Mouse (Mus musculus) midbrain, postnatal 0 days (tissue): ENCODE data around the gene Htra3. TPM values are rescaled to one million over a fixed set of nuclear protein-coding genes. Genes with fewer than 3 reads are reported as not detected.

Experiments
- ATAC-seq: fragments of 200-750 bp; cut with Nextera tagmentation; 2 replicates; pipeline ENCODE4 v1.8.0; 2017; ENCODE audit warnings: moderate number of reproducible peaks, mild to moderate bottlenecking, moderate TSS enrichment, moderate library complexity; ENCODE audit not compliant: low FRiP score
- DNase-seq: peaks from one replicate; pipeline ENCODE4 v3.0.0-alpha.2; 2015; ENCODE audit warnings: low spot score
- H3K27ac ChIP-seq: fragments of 300-500 bp; sonication (generic); 2 replicates; pipeline ENCODE4 v1.5.1; 2014; ENCODE audit warnings: low read depth, mild to moderate bottlenecking, low read length, mixed read lengths
- H3K27me3 ChIP-seq: fragments of 300-500 bp; sonication (generic); 2 replicates; pipeline ENCODE4 v1.6.1; 2014; ENCODE audit warnings: low read length, control low read depth, mixed read lengths; ENCODE audit not compliant: insufficient read depth
- H3K36me3 ChIP-seq: fragments of 300-500 bp; sonication (generic); 2 replicates; pipeline ENCODE4 v1.6.1; 2014; ENCODE audit warnings: low read length, control low read depth, mixed read lengths; ENCODE audit not compliant: insufficient read depth
- H3K4me1 ChIP-seq: fragments of 300-500 bp; sonication (generic); 2 replicates; pipeline ENCODE4 v1.6.1; 2014; ENCODE audit warnings: mild to moderate bottlenecking, control low read depth, antibody characterized with exemption, low read length, mixed read lengths; ENCODE audit not compliant: insufficient read depth
- H3K4me2 ChIP-seq: fragments of 300-500 bp; sonication (generic); 2 replicates; pipeline ENCODE4 v1.6.1; 2014; ENCODE audit warnings: low read depth, mild to moderate bottlenecking, low read length, mixed read lengths; ENCODE audit not compliant: poor library complexity, severe bottlenecking
- H3K4me3 ChIP-seq: fragments of 300-500 bp; sonication (generic); 2 replicates; pipeline ENCODE4 v1.5.1; 2014; ENCODE audit warnings: low read depth, mild to moderate bottlenecking, low read length, moderate library complexity
- H3K9ac ChIP-seq: fragments of 300-500 bp; sonication (generic); replicated peaks from 2 replicates; pipeline ENCODE4 v1.6.1; 2014; ENCODE audit warnings: mild to moderate bottlenecking, low read length, moderate library complexity, mixed read lengths; ENCODE audit not compliant: poor library complexity, severe bottlenecking
- H3K9me3 ChIP-seq: fragments of 300-500 bp; sonication (generic); 2 replicates; pipeline ENCODE4 v1.6.1; 2016; ENCODE audit warnings: low read length, control low read depth
- CTCF ChIP-seq: IDR thresholded peaks from 2 replicates; pipeline ENCODE4 v1.5.1; 2016; ENCODE audit warnings: antibody characterized with exemption, mild to moderate bottlenecking
- WGBS: fragments of 180-500 bp; shearing (Covaris S2); extraction: QIAGEN DNeasy Blood & Tissue Kit; methylation state at CpG from one replicate; pipeline ENCODE4 v1.1.7; 2014; 5-methylcytosine and 5-hydroxymethylcytosine counted together
- polyA plus RNA-seq: library from polyadenylated mRNA; unstranded; fragments of >200 nt; fragmentation: Nextera tagmentation; extraction: Ambion mirVana; gene quantifications from 2 replicates; pipeline ENCODE4 v1.2.1, GENCODE M21; 2015
- total RNA-seq: library from RNA; depleted of rRNA; stranded (reverse); fragments of >200 nt; gene quantifications from 2 replicates; pipeline ENCODE4 v1.2.3, GENCODE M21; 2014

Gene Htra3
- total and polyA plus RNA-seq, 2 experiments from 2014 or later, result 19.9 to 20.9 TPM

DNA sequence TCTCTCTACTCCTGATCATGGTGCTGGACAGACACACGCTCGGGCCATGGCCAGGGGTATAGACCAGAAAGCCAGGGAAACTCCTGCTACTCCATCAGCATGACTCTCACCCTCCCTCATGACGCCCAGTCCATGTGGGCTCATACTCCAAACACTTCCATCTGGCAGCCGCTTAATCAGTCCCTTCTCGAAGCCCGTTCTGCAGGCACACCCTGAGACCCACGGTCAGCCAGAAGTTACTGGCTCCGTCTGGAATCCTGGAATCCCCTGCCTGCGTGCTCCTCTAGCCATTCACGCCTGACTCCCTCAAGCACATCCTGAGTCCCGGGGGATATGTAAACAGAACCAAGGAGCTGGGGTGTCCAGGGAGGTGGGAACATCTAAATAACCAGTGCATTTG lies 11.7 kb upstream of the Htra3 start:
- no peaks in the 10 kb centered on the region for H3K27me3 ChIP-seq
- no peaks in the 10 kb centered on the region for H3K36me3 ChIP-seq
- no peak for TF ChIP-seq CTCF
- no peak overlapping the region for H3K4me3 ChIP-seq
- H3K4me1 ChIP-seq, result no peaks in the 10 kb centered on the region
- DNase-seq (no peak), ATAC-seq (no peak)
- no peak overlapping the region for H3K9ac ChIP-seq
- no peak overlapping the region for H3K27ac ChIP-seq
- H3K4me2 ChIP-seq, result no peak overlapping the region
- no peaks in the 10 kb centered on the region for H3K9me3 ChIP-seq
- WGBS, result 67% methylated on average over 11 of the region's 11 CpGs

DNA sequence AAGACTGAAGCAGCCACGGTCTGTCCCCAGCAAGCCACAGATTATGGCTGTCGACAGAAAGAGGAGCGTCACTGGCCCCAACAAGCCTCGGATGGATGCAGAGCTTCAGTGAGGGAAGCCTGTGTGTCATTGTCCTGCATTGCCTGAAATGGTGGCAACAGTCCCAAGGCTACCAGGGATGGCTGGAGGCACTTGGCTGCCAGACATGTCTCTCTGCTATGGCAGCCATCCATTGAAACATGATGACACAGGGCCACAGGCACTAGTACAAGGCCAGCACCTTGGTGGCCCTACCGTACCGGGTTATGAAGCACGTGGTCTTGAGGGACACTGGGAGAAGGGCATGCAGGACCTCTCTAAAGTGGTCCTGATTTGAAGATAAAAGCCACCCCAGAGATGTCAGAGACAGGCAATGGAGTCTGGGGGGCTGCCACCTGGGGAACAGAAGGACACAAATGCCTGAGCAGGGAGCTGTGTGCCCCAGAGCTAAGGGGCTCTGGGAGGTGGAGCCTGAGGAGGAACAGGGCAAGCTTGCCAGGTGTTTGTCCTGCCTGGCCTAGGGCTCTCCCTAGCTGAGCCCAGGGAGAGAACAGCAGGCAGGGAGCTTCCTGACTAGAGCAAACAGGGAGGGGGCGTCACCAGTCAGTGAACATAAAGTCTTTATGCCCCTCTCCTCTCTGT lies 11.0 kb upstream of the Htra3 start:
- H3K9ac ChIP-seq, result no peak overlapping the region
- DNase-seq (no peak), ATAC-seq (no peak)
- H3K4me1 ChIP-seq, result no peaks in the 10 kb centered on the region
- TF ChIP-seq CTCF, result no peak
- no peak overlapping the region for H3K4me3 ChIP-seq
- no peaks in the 10 kb centered on the region for H3K27me3 ChIP-seq
- H3K9me3 ChIP-seq, result no peaks in the 10 kb centered on the region
- WGBS, result 84% methylated on average over 8 of the region's 8 CpGs
- H3K4me2 ChIP-seq, result no peak overlapping the region
- no peak overlapping the region for H3K27ac ChIP-seq
- no peaks in the 10 kb centered on the region for H3K36me3 ChIP-seq

DNA sequence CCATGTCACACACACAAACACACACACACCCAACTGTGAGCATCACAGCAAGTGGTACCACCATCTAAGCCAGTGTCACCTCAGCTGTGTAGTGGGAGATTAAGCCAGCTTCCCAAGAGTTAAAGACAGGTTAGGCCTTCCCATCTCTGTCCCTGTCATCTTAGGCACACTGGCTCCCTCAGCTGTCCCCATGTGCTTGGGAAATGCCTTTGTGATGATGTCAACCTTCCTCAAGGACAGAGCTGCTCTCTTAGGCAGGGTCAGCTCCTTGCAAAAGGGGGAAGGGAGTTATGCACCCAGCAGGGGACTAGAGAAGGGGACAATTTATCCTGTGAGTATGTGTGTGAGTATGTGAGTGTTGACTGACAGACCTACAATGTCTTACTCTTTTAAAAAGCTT lies 9.8 kb upstream of the Htra3 start:
- no peak for ATAC-seq

DNA sequence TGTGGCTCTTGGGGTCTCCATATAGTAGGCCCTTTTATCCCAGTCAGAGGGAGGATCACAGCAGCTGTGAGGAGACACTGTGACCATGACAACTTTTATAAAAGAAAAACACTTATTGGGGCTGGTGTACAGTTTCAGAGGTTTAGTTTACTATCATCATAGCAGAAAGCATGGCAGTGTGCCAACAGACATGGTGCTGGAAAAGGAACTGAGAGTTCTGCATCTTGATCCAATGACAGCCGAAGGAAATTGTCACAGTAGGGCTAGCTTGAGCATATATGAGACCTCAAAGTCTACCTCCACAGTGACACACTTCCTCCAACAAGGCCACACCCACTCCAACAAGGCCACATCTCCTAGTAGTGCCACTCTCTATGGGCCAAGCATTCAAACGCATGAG lies 9.3 kb upstream of the Htra3 start:
- WGBS, result 82% methylated on average over 2 of the region's 2 CpGs
- Histone ChIP-seq H3K36me3 (no peaks in the 10 kb centered on the region), H3K9ac (no peak overlapping the region), H3K4me2 (no peak overlapping the region), H3K4me1 (no peaks in the 10 kb centered on the region), H3K27ac (no peak overlapping the region), H3K27me3 (no peaks in the 10 kb centered on the region), H3K4me3 (no peak overlapping the region), H3K9me3 (no peaks in the 10 kb centered on the region)
- no peak for ATAC-seq
- TF ChIP-seq CTCF, result no peak
- DNase-seq, result no peak

More for the DNA sequence above, 9.8 kb upstream of the Htra3 start:
- Histone ChIP-seq H3K4me1 (no peaks in the 10 kb centered on the region), H3K9me3 (no peaks in the 10 kb centered on the region), H3K9ac (no peak overlapping the region), H3K4me2 (no peak overlapping the region), H3K36me3 (no peaks in the 10 kb centered on the region), H3K4me3 (no peak overlapping the region), H3K27me3 (no peaks in the 10 kb centered on the region), H3K27ac (no peak overlapping the region)
- TF ChIP-seq CTCF, result no peak
- DNase-seq, result no peak

DNA sequence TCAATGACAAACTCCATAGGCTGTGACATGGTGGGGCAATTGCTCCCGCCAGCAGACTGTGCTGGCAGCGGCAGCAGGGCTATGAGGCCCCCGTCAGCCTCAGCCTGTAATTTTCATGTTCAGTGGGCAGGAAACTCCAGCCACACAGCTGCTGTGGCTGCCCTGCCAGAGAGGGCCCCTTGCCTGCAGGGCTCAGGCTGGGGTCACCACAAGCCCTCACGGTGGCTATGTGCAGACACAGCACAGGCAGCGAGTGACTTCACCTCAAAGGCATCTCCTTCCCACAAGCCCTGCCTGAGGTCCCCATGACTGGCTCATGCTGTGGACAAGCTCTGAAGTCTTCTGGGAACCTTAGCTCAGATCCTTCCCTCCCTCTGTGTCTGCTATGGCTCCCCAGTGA lies 7.5 kb upstream of the Htra3 start:
- Histone ChIP-seq H3K27me3 (no peaks in the 10 kb centered on the region), H3K9me3 (no peaks in the 10 kb centered on the region), H3K4me3 (no peak overlapping the region), H3K36me3 (no peaks in the 10 kb centered on the region), H3K4me1 (no peaks in the 10 kb centered on the region), H3K27ac (no peak overlapping the region), H3K9ac (no peak overlapping the region), H3K4me2 (no peak overlapping the region)
- peak; percentile 48 for DNase-seq
- no peak for ATAC-seq
- 67% methylated on average over 5 of the region's 5 CpGs for WGBS
- TF ChIP-seq CTCF, result no peak

DNA sequence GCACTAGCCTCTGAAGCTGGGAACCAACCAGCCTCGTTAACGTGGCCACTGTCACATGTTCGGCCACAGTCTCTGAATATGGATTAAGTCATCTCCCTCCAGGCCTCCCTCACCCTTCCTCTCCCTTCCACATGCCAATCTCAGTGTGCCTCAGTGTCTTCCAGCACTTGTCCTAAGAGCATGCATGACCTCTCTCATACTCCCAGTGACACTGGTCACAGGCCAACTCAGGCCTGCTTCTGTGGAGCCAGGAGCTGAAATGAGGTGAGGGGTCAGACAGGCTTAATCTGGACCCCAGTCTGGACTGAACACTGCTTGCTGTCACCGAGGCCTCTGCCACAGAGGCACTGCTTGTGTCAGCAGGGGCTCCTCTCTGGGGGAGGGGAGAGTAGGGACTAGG lies 6.8 kb upstream of the Htra3 start:
- no peak for ATAC-seq
- H3K27me3 ChIP-seq, result no peaks in the 10 kb centered on the region
- no peak overlapping the region for H3K9ac ChIP-seq
- 55% methylated on average over 4 of the region's 4 CpGs for WGBS
- no peak overlapping the region for H3K4me2 ChIP-seq
- no peak overlapping the region for H3K4me3 ChIP-seq
- H3K9me3 ChIP-seq, result no peaks in the 10 kb centered on the region
- no peak for DNase-seq
- no peaks in the 10 kb centered on the region for H3K36me3 ChIP-seq
- no peak overlapping the region for H3K27ac ChIP-seq
- no peaks in the 10 kb centered on the region for H3K4me1 ChIP-seq
- no peak for TF ChIP-seq CTCF
